Mouse (Mus musculus): ENCODE results near the gene Fzd5. TPM values are rescaled to one million over a fixed set of nuclear protein-coding genes. Genes with fewer than 3 reads are reported as not detected.

Gene Fzd5
- polyA plus RNA-seq, 1 experiment from 2014 or later = 1.0 TPM

DNA sequence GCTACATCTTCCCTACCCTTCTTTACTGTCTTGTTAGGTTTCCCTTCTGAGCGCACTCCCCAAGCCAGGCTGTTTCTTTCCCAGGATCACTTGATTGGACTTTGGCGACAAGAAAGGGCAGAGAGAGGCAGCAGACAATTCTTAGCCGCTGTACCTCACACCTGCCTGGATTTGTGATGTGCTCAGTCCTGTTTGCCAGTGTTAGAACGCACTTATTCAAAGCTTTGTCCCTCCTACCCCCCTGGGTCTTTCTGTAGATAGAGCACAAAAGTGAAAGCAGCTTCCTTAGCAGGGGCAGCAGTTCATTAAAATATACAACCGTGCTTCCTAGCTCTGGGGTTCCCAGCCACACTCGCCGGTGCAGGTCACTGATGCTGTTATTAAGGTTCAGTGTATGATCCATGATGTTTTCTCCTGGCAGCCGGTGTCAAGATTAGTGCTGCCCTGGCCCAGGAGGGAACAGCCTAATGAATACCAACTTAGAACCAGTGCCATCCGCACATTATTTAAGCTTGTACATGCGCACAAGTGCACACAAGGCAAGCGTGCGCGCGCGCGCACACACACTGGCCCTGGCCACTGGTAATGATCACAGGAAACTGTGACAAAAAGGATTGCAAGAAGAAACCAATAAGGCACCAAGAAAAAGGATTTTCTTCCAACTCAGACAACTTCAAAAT, 6.1 kb downstream of the Fzd5 start:
- Histone ChIP-seq H3K27me3 (peaks cover 50% of the 10 kb centered on the region), H3K4me2 (no peak overlapping the region)

DNA sequence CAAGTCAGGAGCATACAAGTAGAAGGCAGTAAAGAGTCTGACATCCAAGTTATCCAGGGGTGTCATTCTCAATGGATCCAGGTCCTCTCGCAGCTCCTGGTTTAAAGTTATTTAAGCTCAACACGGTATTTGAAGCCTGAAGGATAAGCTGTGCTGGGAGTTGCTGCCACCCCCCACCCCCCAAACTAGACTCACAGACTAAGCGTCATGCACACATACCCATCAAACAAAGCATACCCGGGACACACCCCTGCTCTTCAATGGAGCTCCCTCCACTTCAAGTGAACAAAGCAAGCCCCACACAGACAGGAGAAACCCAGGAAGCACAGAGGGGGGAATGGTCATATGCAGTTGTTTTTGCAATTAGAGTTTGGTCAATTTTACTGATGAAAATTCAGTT, 7.5 kb downstream of the Fzd5 start:
- no peak overlapping the region for H3K9ac ChIP-seq
- H3K36me3 ChIP-seq (replicated peaks) = 0 out of 2 replicates have a peak, but pooled peaks cover 2% of the 10 kb centered on the region
- no peak overlapping the region for H3K4me3 ChIP-seq (replicated peaks)
- WGBS = 55% methylated on average over 4 of the region's 4 CpGs
- no peak for ATAC-seq (ENCODE audit: low FRiP score)
- H3K9me3 ChIP-seq = no peaks in the 10 kb centered on the region
- peaks cover 36% of the 10 kb centered on the region for H3K27me3 ChIP-seq
- H3K27ac ChIP-seq = no peak overlapping the region
- peaks cover 37% of the 10 kb centered on the region for H3K4me1 ChIP-seq
- no peak overlapping the region for H3K4me2 ChIP-seq

More for the DNA sequence above, 6.1 kb downstream of the Fzd5 start:
- ATAC-seq (ENCODE audit: low FRiP score) = no peak
- H3K9me3 ChIP-seq = no peaks in the 10 kb centered on the region
- peaks cover 52% of the 10 kb centered on the region for H3K4me1 ChIP-seq
- no peak overlapping the region for H3K27ac ChIP-seq
- WGBS = 61% methylated on average over 16 of the region's 16 CpGs
- H3K4me3 ChIP-seq (replicated peaks) = no peak overlapping the region
- no peaks in the 10 kb centered on the region for H3K36me3 ChIP-seq (replicated peaks)
- no peak overlapping the region for H3K9ac ChIP-seq

DNA sequence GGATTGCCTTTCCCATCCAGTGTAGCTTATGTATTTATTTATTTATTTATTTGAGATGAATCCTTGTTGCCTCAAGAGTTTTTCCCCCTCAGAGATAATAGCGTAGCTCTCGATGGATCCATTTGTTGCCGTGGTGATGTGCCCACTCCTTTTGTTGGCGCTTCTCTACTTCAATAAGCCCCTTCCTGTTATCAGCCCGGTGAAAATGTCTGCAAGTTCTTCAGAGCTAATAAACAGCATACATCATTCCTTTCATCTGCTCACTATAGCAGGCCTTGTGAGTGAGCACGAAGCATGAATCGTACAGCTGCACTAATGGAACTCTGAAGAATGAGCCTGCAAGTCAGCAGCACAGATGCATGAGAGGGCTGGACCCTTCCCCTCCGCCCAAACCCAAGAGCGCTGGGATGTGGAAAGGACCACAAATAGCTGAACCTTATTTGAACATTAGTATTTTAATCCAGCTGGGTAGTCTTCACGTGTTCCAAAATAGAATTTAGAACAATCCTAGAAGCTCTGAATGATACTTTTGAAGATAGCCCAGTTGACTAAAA, 16.4 kb downstream of the Fzd5 start:
- Histone ChIP-seq H3K4me3 (replicated peaks) (no peak overlapping the region), H3K4me1 (peaks cover 5% of the 10 kb centered on the region), H3K9me3 (no peaks in the 10 kb centered on the region), H3K27me3 (no peaks in the 10 kb centered on the region), H3K9ac (no peak overlapping the region), H3K4me2 (no peak overlapping the region), H3K36me3 (replicated peaks) (peaks cover 27% of the 10 kb centered on the region), H3K27ac (no peak overlapping the region)
- 59% methylated on average over 10 of the region's 10 CpGs for WGBS
- 0 out of 2 replicates have a peak, but pooled peaks have one; percentile 46 for ATAC-seq (ENCODE audit: low FRiP score)

DNA sequence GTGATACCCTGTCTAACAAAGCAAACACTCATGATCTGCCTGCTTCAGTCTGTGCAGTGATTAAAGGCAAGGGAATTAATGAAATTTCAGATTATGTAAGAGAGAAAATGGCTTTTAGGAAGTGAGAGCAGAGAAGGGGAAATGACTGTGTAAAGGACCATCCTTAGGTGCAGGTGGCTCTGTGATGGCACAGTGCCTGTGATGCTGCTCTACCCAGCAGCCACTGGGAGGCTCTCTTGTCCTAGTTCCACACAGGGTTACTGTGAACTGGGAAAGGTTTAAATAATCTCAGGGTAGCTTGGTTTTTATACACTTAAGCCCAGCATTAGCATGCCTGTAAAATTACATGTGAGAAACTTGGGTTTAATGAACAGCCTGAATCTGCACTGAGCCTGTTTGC, 20.0 kb downstream of the Fzd5 start:
- Histone ChIP-seq H3K9me3 (no peaks in the 10 kb centered on the region), H3K27ac (no peak overlapping the region), H3K4me2 (no peak overlapping the region), H3K4me3 (replicated peaks) (no peak overlapping the region), H3K4me1 (peaks cover 5% of the 10 kb centered on the region), H3K9ac (no peak overlapping the region), H3K36me3 (replicated peaks) (peaks cover 34% of the 10 kb centered on the region), H3K27me3 (no peaks in the 10 kb centered on the region)
- 0 out of 2 replicates have a peak, but pooled peaks have one; percentile 71 for ATAC-seq (ENCODE audit: low FRiP score)

DNA sequence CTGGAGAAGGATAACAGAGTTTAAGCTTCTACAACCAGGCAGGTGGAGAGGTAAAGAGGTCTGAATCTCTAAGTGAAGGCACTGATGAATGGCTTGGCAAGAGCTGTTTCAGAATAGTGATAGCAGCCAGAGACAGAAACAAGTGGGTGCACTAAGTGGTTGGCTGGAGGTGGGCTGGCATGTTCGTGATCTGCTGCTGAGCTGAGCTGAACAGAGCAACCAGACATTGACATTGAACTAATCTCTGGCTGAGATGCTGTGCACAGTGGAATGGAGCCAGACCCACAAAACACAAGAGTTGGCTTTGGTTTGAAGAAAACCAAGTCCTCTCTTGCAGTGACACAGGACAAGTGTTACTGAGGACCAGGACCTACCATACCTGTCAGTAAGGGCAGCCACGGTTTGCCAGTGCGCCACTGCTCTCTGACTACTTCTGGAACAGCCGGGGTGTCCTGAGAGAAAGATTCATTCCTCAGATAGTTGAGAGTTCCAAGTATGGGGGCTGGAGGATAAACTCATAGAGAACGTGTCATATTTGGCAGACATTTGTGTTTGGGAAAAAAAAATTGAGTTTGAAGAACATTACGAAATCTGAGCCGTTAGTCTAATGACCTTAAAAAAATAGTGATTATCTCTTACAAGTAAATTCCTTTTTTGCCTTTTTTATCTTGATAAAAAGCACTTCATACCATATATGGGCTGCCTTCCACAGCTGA, 20.8 kb downstream of the Fzd5 start:
- H3K9me3 ChIP-seq = no peaks in the 10 kb centered on the region
- H3K9ac ChIP-seq = no peak overlapping the region
- H3K36me3 ChIP-seq (replicated peaks) = peaks cover 28% of the 10 kb centered on the region
- peaks cover 5% of the 10 kb centered on the region for H3K4me1 ChIP-seq
- H3K4me2 ChIP-seq = no peak overlapping the region
- H3K27me3 ChIP-seq = no peaks in the 10 kb centered on the region
- no peak overlapping the region for H3K27ac ChIP-seq
- no peak overlapping the region for H3K4me3 ChIP-seq (replicated peaks)
- WGBS = 88% methylated on average over 7 of the region's 7 CpGs
- no peak for ATAC-seq (ENCODE audit: low FRiP score)

DNA sequence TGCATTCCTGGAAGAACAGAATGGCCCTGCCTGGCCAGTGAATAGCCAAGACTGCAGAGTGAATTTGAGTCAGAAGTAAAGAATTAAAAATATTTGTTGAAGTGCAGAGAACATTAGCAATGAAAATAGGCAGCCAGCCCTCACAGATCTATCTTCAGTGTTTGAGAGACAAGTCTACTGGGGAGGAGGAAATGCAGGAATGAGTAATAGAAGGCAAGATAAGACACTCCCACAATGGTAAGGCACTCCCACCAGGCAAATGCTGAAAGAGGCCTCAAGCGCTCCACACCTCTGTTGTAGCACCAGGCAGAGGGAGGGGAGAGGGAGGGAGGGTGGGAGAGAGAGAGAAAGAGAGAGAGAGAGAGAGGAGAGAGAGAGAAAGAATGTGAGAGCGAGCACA, 22.1 kb downstream of the Fzd5 start:
- no peaks in the 10 kb centered on the region for H3K27me3 ChIP-seq
- H3K9me3 ChIP-seq = no peaks in the 10 kb centered on the region
- WGBS = 85% methylated on average over 2 of the region's 2 CpGs
- H3K4me3 ChIP-seq (replicated peaks) = no peak overlapping the region
- ATAC-seq (ENCODE audit: low FRiP score) = no peak
- no peak overlapping the region for H3K4me2 ChIP-seq
- H3K4me1 ChIP-seq = no peaks in the 10 kb centered on the region
- no peak overlapping the region for H3K27ac ChIP-seq
- H3K36me3 ChIP-seq (replicated peaks) = peaks cover 26% of the 10 kb centered on the region; the same call in 1 of the 2 replicates
- H3K9ac ChIP-seq = no peak overlapping the region

DNA sequence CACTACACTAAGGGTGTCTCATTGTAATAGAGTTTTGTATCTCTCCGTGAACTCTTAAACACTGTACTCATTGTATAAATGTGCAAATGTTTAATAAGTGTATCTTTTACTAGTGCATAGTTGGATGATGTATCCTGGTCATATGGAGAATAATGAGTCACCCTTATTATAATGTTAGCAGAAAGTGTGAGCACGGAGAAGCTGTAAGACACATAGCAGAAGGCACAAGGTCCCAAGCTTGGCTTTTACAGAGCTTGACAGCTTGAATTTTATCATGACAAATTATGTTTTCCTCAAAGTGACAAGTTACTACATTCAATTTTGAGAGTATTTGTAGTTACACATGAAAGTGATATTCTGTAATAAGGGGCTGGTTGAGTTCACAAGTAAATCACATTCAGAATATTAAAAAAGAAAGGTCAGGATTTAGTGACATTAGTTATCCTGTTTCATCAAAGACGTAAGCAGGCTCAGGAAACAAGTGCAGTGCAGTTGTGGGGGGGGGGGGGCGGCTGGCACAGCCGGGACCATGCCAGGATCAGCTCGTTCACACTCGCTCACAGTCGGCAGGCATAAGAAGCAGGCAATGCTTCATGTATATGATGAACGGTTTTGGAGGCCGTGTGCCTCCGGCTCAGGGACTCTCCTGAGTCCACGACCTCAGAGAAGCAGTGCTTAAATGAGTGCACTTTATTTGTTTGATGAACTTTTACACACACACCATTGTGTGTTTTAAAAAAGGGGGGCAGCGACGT, 25.4 kb downstream of the Fzd5 start:
- H3K4me1 ChIP-seq = no peaks in the 10 kb centered on the region
- H3K27ac ChIP-seq = no peak overlapping the region
- no peak for ATAC-seq (ENCODE audit: low FRiP score)
- H3K36me3 ChIP-seq (replicated peaks) = peaks cover 21% of the 10 kb centered on the region; the same call in 1 of the 2 replicates
- no peaks in the 10 kb centered on the region for H3K9me3 ChIP-seq
- no peak overlapping the region for H3K4me3 ChIP-seq (replicated peaks)
- H3K4me2 ChIP-seq = no peak overlapping the region
- no peaks in the 10 kb centered on the region for H3K27me3 ChIP-seq
- H3K9ac ChIP-seq = no peak overlapping the region
- WGBS = 86% methylated on average over 14 of the region's 14 CpGs

DNA sequence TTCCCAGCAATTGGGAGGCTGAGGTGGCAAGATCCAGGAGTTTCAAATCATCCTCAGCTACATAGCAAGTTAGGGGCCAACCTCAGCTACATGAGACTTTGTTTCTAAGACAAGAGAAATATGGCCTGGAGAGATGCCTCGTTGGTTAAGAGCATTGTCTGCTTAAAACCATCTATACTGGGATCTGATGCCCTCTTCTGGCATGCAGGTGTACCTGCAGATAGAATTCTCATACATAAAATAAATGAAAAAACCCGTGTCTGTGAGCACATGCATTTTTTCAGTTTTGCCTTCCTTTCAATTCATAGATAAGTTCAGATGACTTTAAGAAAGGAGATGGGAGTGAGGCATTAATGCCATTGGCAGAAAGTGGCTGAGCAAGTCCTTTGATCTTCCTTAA, 27.7 kb downstream of the Fzd5 start:
- ATAC-seq (ENCODE audit: low FRiP score) = no peak
- Histone ChIP-seq H3K9ac (no peak overlapping the region), H3K36me3 (replicated peaks) (0 out of 2 replicates have a peak, but pooled peaks cover 7% of the 10 kb centered on the region), H3K27me3 (no peaks in the 10 kb centered on the region), H3K27ac (no peak overlapping the region), H3K4me1 (no peaks in the 10 kb centered on the region), H3K4me3 (replicated peaks) (no peak overlapping the region), H3K4me2 (no peak overlapping the region), H3K9me3 (no peaks in the 10 kb centered on the region)
- WGBS = 17% methylated on average over 2 of the region's 2 CpGs

DNA sequence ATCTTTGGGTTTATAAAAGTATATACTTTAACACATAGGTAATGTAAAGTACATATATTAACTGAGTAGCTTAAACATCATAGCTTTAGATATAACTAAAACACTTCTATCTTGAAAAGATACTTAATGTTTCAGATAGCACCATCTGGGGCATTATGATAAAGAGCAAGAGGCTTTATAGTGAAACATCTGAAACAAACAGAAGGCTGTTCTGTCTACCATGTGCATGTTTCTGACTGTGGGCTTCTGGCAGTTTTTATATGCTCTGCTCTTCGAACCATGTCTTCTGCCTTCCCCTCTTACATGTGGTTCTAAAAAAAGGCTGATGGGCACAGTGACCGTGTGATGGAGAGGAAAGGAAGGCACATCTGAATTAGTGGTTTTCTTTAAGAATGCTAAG, 30.9 kb downstream of the Fzd5 start:
- peaks cover 5% of the 10 kb centered on the region; the same call in 1 of the 2 replicates for H3K36me3 ChIP-seq (replicated peaks)
- no peak overlapping the region for H3K4me3 ChIP-seq (replicated peaks)
- no peak for ATAC-seq (ENCODE audit: low FRiP score)
- H3K9ac ChIP-seq = no peak overlapping the region
- H3K4me2 ChIP-seq = no peak overlapping the region
- whole genome bisulfite sequencing = 91% methylated on average over 2 of the region's 2 CpGs
- no peaks in the 10 kb centered on the region for H3K9me3 ChIP-seq
- H3K27ac ChIP-seq = no peak overlapping the region
- no peaks in the 10 kb centered on the region for H3K27me3 ChIP-seq
- no peaks in the 10 kb centered on the region for H3K4me1 ChIP-seq

DNA sequence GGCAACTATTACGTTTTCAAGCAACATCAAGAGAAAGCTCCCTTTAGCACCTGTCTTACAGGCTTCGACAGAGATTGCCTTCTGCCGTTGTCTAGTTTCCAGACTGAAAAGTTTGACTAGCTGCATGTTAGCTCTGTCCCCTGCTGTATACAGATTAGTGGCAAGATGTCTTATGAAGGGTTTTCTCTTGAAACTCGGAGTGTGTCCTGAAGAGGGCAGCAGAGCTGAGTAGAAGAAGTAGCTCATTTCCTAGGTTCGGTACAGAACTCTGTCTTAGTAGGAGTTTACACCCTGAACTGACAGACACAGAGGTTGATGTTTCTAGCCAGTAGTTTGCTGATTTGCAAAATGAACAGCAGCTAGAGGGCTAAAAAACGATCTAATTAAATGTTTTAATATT, 32.3 kb downstream of the Fzd5 start:
- no peaks in the 10 kb centered on the region for H3K9me3 ChIP-seq
- H3K4me3 ChIP-seq (replicated peaks) = no peak overlapping the region
- ATAC-seq (ENCODE audit: low FRiP score) = no peak
- H3K9ac ChIP-seq = no peak overlapping the region
- H3K4me1 ChIP-seq = no peaks in the 10 kb centered on the region
- no peak overlapping the region for H3K4me2 ChIP-seq
- H3K27ac ChIP-seq = no peak overlapping the region
- H3K36me3 ChIP-seq (replicated peaks) = peaks cover 10% of the 10 kb centered on the region
- no peaks in the 10 kb centered on the region for H3K27me3 ChIP-seq
- 49% methylated on average over 6 of the region's 6 CpGs for WGBS

DNA sequence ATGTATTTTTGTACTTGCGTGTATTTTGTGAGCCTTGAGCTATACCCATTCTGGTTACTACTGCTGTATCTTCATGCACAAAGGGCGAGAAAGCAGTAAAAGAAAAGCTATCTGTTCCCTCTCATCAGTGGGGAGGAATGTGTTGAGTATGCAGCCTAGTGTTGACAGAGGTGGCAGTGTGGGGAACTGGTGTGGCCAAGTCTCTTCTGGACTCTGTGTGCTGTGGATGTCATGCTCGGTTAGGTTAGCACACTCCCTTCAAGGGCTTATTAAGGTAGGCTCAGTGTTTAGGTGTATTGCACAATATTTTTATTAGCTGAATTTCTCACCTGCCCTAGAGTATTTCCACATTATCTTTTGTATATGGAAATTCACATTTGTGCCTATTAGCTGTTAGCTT, 35.8 kb downstream of the Fzd5 start:
- Histone ChIP-seq H3K4me3 (replicated peaks) (no peak overlapping the region), H3K4me1 (no peaks in the 10 kb centered on the region), H3K9ac (no peak overlapping the region), H3K36me3 (replicated peaks) (peaks cover 10% of the 10 kb centered on the region), H3K4me2 (no peak overlapping the region), H3K27me3 (no peaks in the 10 kb centered on the region), H3K27ac (no peak overlapping the region), H3K9me3 (no peaks in the 10 kb centered on the region)
- no peak for ATAC-seq (ENCODE audit: low FRiP score)
- WGBS = 91% methylated on average over 3 of the region's 3 CpGs

DNA sequence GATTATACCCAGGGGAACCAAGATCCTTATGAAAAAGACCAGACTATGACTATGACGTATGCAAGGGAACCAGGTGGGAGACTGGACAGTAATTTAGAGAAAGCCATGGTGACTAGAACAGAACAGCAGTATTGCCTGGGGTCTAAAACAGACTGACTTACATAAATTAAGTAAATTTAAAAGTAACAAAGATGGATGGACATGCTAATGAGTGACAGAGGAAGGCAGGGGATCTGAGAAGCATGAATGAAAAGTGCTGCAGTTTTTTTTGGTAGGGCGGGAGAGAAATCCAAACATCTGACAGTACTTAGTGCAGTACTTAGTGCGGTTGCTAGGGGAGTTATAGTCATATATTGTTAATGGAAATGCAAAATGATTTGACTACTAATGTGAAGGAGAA, 42.4 kb downstream of the Fzd5 start:
- Histone ChIP-seq H3K27ac (no peak overlapping the region), H3K9me3 (no peaks in the 10 kb centered on the region), H3K9ac (no peak overlapping the region), H3K4me3 (replicated peaks) (no peak overlapping the region), H3K4me1 (peaks cover 14% of the 10 kb centered on the region), H3K36me3 (replicated peaks) (no peaks in the 10 kb centered on the region), H3K27me3 (no peaks in the 10 kb centered on the region), H3K4me2 (no peak overlapping the region)
- ATAC-seq (ENCODE audit: low FRiP score) = no peak
- 85% methylated on average over 3 of the region's 3 CpGs for WGBS
